Mouse (Mus musculus) midbrain, postnatal 0 days (tissue): ENCODE data around the gene Gm5926. TPM values are rescaled to one million over a fixed set of nuclear protein-coding genes. Genes with fewer than 3 reads are reported as not detected.
"Not testable (repeated sequence)": the region's sequence is repeated elsewhere in the genome, so short reads cannot be mapped to it uniquely, and the experiment has no call there.

Experiments
- ATAC-seq: fragments of 200-750 bp; cut with Nextera tagmentation; 2 replicates; pipeline ENCODE4 v1.8.0; 2017; ENCODE audit warnings: moderate number of reproducible peaks, mild to moderate bottlenecking, moderate TSS enrichment, moderate library complexity; ENCODE audit not compliant: low FRiP score
- DNase-seq: peaks from one replicate; pipeline ENCODE4 v3.0.0-alpha.2; 2015; ENCODE audit warnings: low spot score
- H3K27ac ChIP-seq: fragments of 300-500 bp; sonication (generic); 2 replicates; pipeline ENCODE4 v1.5.1; 2014; ENCODE audit warnings: low read depth, mild to moderate bottlenecking, low read length, mixed read lengths
- H3K27me3 ChIP-seq: fragments of 300-500 bp; sonication (generic); 2 replicates; pipeline ENCODE4 v1.6.1; 2014; ENCODE audit warnings: low read length, control low read depth, mixed read lengths; ENCODE audit not compliant: insufficient read depth
- H3K36me3 ChIP-seq: fragments of 300-500 bp; sonication (generic); 2 replicates; pipeline ENCODE4 v1.6.1; 2014; ENCODE audit warnings: low read length, control low read depth, mixed read lengths; ENCODE audit not compliant: insufficient read depth
- H3K4me1 ChIP-seq: fragments of 300-500 bp; sonication (generic); 2 replicates; pipeline ENCODE4 v1.6.1; 2014; ENCODE audit warnings: mild to moderate bottlenecking, control low read depth, antibody characterized with exemption, low read length, mixed read lengths; ENCODE audit not compliant: insufficient read depth
- H3K4me2 ChIP-seq: fragments of 300-500 bp; sonication (generic); 2 replicates; pipeline ENCODE4 v1.6.1; 2014; ENCODE audit warnings: low read depth, mild to moderate bottlenecking, low read length, mixed read lengths; ENCODE audit not compliant: poor library complexity, severe bottlenecking
- H3K4me3 ChIP-seq: fragments of 300-500 bp; sonication (generic); 2 replicates; pipeline ENCODE4 v1.5.1; 2014; ENCODE audit warnings: low read depth, mild to moderate bottlenecking, low read length, moderate library complexity
- H3K9ac ChIP-seq: fragments of 300-500 bp; sonication (generic); replicated peaks from 2 replicates; pipeline ENCODE4 v1.6.1; 2014; ENCODE audit warnings: mild to moderate bottlenecking, low read length, moderate library complexity, mixed read lengths; ENCODE audit not compliant: poor library complexity, severe bottlenecking
- H3K9me3 ChIP-seq: fragments of 300-500 bp; sonication (generic); 2 replicates; pipeline ENCODE4 v1.6.1; 2016; ENCODE audit warnings: low read length, control low read depth
- WGBS: fragments of 180-500 bp; shearing (Covaris S2); extraction: QIAGEN DNeasy Blood & Tissue Kit; methylation state at CpG from one replicate; pipeline ENCODE4 v1.1.7; 2014; 5-methylcytosine and 5-hydroxymethylcytosine counted together
- polyA plus RNA-seq: library from polyadenylated mRNA; unstranded; fragments of >200 nt; fragmentation: Nextera tagmentation; extraction: Ambion mirVana; gene quantifications from 2 replicates; pipeline ENCODE4 v1.2.1, GENCODE M21; 2015
- total RNA-seq: library from RNA; depleted of rRNA; stranded (reverse); fragments of >200 nt; gene quantifications from 2 replicates; pipeline ENCODE4 v1.2.3, GENCODE M21; 2014; rRNA removed

Gene Gm5926
- total RNA-seq: not detected in 2 replicates
- polyA plus RNA-seq: not detected in 2 replicates

GRCm38 (mm10) chrX:32650416-32650815 lies at the start of gene Gm5926:
Gm5926 (plus strand) TSS chrX:32650716.
- DNase-seq, H3K9me3 ChIP-seq, H3K4me2 ChIP-seq, H3K36me3 ChIP-seq, H3K4me3 ChIP-seq, ATAC-seq, H3K9ac ChIP-seq, H3K27me3 ChIP-seq, H3K27ac ChIP-seq, H3K4me1 ChIP-seq: not testable (repeated sequence)
- WGBS: no CpG with 5 or more reads among the region's 1 CpGs

DNA sequence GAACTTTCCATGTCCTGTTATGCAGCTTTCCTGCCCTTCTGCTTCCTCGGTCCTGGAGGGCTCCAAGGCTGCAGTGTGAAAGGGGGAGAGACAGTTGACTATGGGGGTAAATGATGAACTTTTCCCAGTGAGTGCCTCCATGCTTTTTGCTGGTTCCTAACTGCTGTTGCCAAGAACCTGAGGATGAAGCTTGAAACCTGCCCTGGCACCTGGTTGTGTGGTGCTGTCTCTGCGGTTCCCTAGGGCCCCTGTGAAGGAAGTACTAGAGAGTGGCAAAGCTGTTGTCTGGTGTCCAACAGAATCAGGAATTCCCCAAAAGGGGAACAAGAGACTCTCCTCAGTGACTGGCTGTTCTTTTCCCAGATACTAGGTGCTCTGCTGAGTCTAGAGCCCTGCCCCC lies 49.5 kb upstream of the Gm5926 start:
- H3K4me1 ChIP-seq, H3K4me3 ChIP-seq, H3K4me2 ChIP-seq, DNase-seq, H3K36me3 ChIP-seq, ATAC-seq, H3K27ac ChIP-seq, H3K9ac ChIP-seq, H3K27me3 ChIP-seq: not testable (repeated sequence)
- H3K9me3 ChIP-seq: peaks cover 10% of the 10 kb centered on the region; the same call in 1 of the 2 replicates
- 76% methylated on average over 1 of the region's 2 CpGs for WGBS

- peaks cover 10% of the 10 kb centered on the region; the same call in 1 of the 2 replicates for H3K9me3 ChIP-seq
- H3K27ac ChIP-seq, H3K4me2 ChIP-seq, ATAC-seq, DNase-seq, H3K9ac ChIP-seq, H3K4me3 ChIP-seq, H3K27me3 ChIP-seq, H3K36me3 ChIP-seq, H3K4me1 ChIP-seq: not testable (repeated sequence)
- 73% methylated on average over 3 of the region's 3 CpGs for WGBS
Measured at GRCm38 (mm10) chrX:32601425-32601824, 49.1 kb upstream of the Gm5926 start.

Other genes starting within 250 kb of the Gm5926 start
- not detected in 2 replicates for gene Btbd35f1, start 90.7 kb upstream of the Gm5926 start, total RNA-seq
- gene Btbd35f1, start 90.7 kb upstream of the Gm5926 start, polyA plus RNA-seq: not detected in 2 replicates
- not detected in 2 replicates for gene Btbd35f21, start 75.4 kb downstream of the Gm5926 start, total RNA-seq
- not detected in 2 replicates for gene Btbd35f21, start 75.4 kb downstream of the Gm5926 start, polyA plus RNA-seq
- not detected in 2 replicates for gene Btbd35f30, start 243.9 kb downstream of the Gm5926 start, total RNA-seq
- gene Btbd35f30, start 243.9 kb downstream of the Gm5926 start, polyA plus RNA-seq: not detected in 2 replicates